Mouse (Mus musculus) Patski (cell line): ENCODE results near the gene Ctso. TPM values are rescaled to one million over a fixed set of nuclear protein-coding genes. Genes with fewer than 3 reads are reported as not detected.
A peak's percentile ranks its signal among the peaks of the same experiment; 100 is the strongest.

Source experiments
- ATAC-seq: fragments of 100-300 bp; one replicate; pipeline ENCODE4 v1.8.0; 2021
- CTCF ChIA-PET: fragments of 350-600 bp; sonication (Branson Sonifier 250); formaldehyde crosslinking; loops from one replicate; lab custom pipeline; 2022; ENCODE audit warnings: inconsistent platforms; lab: Charles Lee
- POLR2A ChIA-PET: fragments of 350-600 bp; sonication (Branson Sonifier 250); formaldehyde crosslinking; loops from one replicate; lab custom pipeline; 2022; ENCODE audit warnings: antibody characterized with exemption, inconsistent platforms; lab: Charles Lee
- DNase-seq: peaks from one replicate; pipeline ENCODE4 v3.0.0-alpha.2; 2011; ENCODE audit warnings: low read depth, low spot score
- H3K27me3 ChIP-seq: fragments of 371-371 bp; one replicate; pipeline ENCODE4 v1.5.1; 2021
- CTCF ChIP-seq: fragments of 100-300 bp; IDR thresholded peaks from one replicate; pipeline ENCODE4 v1.5.1; 2021
- in situ Hi-C: fragments of 300-500 bp; cut with MboI; formaldehyde crosslinking; loops from 3 replicates; pipeline ENCODE4 v1.11.1; 2018; ENCODE audit warnings: low pct_unique_long_range_greater_than_20kb, mixed read lengths
- polyA plus RNA-seq: library from polyadenylated mRNA; unstranded; gene quantifications from one replicate; pipeline ENCODE4 v1.2.3, GENCODE M21; 2021

The Ctso gene
- polyA plus RNA-seq, 1 experiment from 2014 or later = 18.5 TPM

DNA sequence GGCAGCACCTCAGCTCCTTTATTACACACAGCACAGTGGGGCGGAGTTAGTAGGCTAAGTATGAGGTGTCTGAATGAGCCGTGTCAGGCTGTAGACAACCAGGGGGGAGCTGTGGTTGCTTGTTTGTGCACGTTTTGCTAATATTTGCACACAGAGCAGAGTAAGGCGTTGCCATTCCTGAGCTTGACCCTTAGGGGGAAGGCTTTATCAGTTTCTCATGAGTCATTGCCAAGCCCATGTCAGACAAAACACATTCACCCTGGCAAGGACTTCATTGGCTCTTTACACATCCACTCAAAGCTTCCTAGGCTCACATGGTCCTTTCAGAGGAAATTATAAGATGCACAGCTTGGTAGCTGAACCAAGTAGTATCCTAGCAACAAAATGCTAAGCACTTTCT is 9.5 kb upstream of the Ctso start:
- in situ Hi-C loops = loop anchor here (10.0 kb wide), 1 partner anchor 438 kb away; no protein-coding TSS in a partner anchor
- POLR2A ChIA-PET = interaction anchor here (0.8 kb wide), 1 partner anchor 9 kb away, joined by 3 read pairs; no protein-coding TSS in a partner anchor
- DNase-seq (no peak), ATAC-seq (peak; percentile 31)
- peaks cover 38% of the 10 kb centered on the region for H3K27me3 ChIP-seq
- CTCF ChIA-PET = interaction anchor here (1.1 to 3.7 kb wide), 4 partner anchors 9 to 16 kb away, joined by 3 to 23 read pairs (median 12); partner anchors contain the start of gene Ctso
- TF ChIP-seq CTCF = no peak

DNA sequence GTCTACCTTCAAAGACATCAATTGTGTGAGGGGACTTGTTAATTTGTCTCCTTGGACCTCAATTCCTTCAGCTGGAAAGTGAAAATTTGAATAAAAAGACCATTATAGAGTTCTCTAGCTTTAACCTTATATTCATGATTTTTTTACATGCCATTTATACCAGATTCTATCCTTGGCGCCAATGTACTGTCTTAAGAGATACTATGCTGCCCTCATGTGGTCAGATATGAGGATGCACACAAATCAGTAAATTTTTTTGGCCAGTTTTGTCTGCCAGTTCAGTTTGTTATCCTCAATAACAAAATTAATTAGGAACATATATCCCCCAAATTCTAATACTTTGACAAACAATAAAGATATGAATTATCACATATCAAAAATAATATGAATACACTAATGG is 7.5 kb upstream of the Ctso start:
- DNase-seq (no peak), ATAC-seq (no peak)
- peaks cover 33% of the 10 kb centered on the region for H3K27me3 ChIP-seq
- ChIA-PET POLR2A (no interaction called here), CTCF (interaction anchor here (0.6 to 2.5 kb wide), 3 partner anchors 8 to 45 kb away, joined by 3 to 23 read pairs (median 3); no protein-coding TSS in a partner anchor)
- peak; percentile 75 for TF ChIP-seq CTCF
- in situ Hi-C loops = loop anchor here (5.0 to 10.0 kb wide), 4 partner anchors 143 to 963 kb away; partner anchors contain the start of gene Pdgfc

DNA sequence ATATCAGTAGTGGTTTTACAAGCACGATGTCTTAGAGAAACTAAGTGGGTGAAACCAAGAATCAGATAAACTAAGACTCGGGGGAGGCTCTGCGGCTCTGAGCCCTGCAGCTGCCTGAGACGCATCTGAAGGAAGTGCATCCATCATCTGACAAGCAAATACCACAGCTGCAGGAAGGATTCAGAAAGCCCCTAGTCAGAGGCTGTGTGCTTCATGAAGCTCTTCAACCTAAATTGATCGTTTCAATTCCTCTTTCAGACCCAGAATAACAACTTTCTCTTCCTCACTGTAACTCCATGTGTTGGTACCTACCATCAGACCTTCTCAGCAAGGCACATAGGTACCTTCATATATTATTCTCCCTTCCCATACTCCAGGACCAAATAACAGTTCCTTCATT is 6.5 kb upstream of the Ctso start:
- POLR2A ChIA-PET = no interaction called here
- in situ Hi-C loops = loop anchor here (5.0 to 10.0 kb wide), 4 partner anchors 144 to 964 kb away; partner anchors contain the start of gene Pdgfc
- TF ChIP-seq CTCF = no peak
- CTCF ChIA-PET = interaction anchor here (1.0 kb wide), 1 partner anchor 10 kb away, joined by 3 read pairs; no protein-coding TSS in a partner anchor
- DNase-seq (no peak), ATAC-seq (no peak)
- peaks cover 25% of the 10 kb centered on the region for H3K27me3 ChIP-seq

DNA sequence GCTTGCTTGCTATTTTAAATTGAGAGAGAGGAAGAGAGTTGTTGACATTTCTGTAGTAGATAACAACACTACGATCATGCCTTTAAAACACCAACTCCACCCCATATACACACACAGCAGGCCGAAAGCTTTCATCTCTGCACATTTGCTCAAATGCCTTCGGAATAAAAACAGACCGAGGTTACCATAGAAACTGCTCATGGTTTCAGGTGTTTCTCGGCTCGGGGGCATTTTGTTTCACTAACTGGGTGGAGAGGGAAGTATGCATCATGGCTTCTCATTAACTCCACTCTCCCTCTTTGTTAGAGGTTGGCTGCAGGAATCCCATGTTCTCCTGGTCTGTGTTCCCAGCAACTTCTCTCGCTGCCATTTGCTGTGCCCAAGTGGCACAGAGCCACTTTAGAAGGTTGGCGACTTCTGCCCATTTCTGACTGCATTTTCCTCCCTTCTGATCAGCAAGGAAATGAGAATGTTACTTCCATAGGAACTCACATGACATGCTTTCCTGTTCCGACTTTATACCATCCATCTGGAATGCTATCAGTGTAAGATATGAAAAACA is 5.6 kb upstream of the Ctso start:
- DNase-seq (no peak), ATAC-seq (no peak)
- H3K27me3 ChIP-seq = peaks cover 17% of the 10 kb centered on the region
- ChIA-PET POLR2A (no interaction called here), CTCF (no interaction called here)
- in situ Hi-C loops = loop anchor here (5.0 to 10.0 kb wide), 4 partner anchors 145 to 965 kb away; partner anchors contain the start of gene Pdgfc
- no peak for TF ChIP-seq CTCF

DNA sequence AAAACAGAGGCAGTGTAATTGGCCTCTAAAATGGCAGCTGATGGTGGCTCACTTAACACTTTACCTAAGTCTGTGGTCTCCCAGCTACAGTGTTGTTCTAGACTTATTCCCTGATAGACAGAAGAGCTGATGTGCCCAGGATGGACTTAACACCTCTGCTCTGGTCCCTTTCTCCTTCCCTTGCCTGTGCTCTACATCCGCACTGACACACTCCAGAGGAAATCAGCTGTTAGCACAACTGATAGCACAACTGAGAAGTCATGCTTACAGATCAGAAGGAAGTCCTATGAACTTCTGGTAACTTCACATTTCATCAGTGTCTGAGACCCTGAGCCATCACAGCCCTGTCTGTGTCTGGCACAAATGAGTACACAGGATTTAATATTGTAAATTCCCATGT is 3.3 kb upstream of the Ctso start:
- ChIA-PET POLR2A (no interaction called here), CTCF (no interaction called here)
- in situ Hi-C loops = loop anchor here (5.0 to 10.0 kb wide), 4 partner anchors 147 to 967 kb away; partner anchors contain the start of gene Pdgfc
- no peak for TF ChIP-seq CTCF
- ATAC-seq (no peak), DNase-seq (no peak)
- peaks cover 5% of the 10 kb centered on the region for H3K27me3 ChIP-seq

DNA sequence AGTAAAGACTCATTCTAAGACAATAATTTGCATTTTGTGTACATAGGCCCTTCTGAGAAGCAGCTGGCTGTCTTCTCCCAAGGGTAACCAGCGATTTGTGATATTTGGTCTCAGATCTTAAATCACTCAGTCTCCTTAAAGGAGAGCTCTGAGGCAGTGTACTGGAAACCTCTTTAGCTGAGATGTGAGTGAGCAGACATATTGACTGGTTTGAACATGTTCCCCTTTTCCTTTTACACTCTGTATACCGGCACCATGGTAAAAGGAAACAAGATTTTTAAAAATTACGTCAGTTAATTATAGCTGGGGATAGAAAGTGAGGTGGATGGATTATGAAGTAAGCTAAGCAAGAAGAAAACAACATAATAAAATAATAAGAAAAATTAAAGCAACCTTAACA is 706 bp upstream of the Ctso start:
- TF ChIP-seq CTCF = no peak
- ATAC-seq (no peak), DNase-seq (no peak)
- ChIA-PET POLR2A (interaction anchor here (0.6 kb wide), 1 partner anchor 1134 kb away, joined by 7 read pairs; no protein-coding TSS in a partner anchor), CTCF (interaction anchor here (1.0 to 5.0 kb wide), 10 partner anchors 9 to 971 kb away, joined by 3 to 35 read pairs (median 4); partner anchors contain the start of gene Tdo2)
- in situ Hi-C loops = no loop called here
- H3K27me3 ChIP-seq = no peaks in the 10 kb centered on the region

GRCm38 (mm10) chr3:81933348-81933747 is 947 bp downstream of the Ctso start:
- DNase-seq (no peak), ATAC-seq (no peak)
- ChIA-PET CTCF (interaction anchor here (1.0 to 5.0 kb wide), 15 partner anchors 9 to 973 kb away, joined by 3 to 35 read pairs (median 3); no protein-coding TSS in a partner anchor), POLR2A (no interaction called here)
- H3K27me3 ChIP-seq = no peaks in the 10 kb centered on the region
- in situ Hi-C loops = no loop called here
- TF ChIP-seq CTCF = no peak

GRCm38 (mm10) chr3:81938924-81939323 is 6.5 kb downstream of the Ctso start:
- no peaks in the 10 kb centered on the region for H3K27me3 ChIP-seq
- DNase-seq = no peak
- ChIA-PET CTCF (no interaction called here), POLR2A (interaction anchor here (0.6 kb wide), 1 partner anchor 29 kb away, joined by 6 read pairs; no protein-coding TSS in a partner anchor)
- TF ChIP-seq CTCF = no peak
- in situ Hi-C loops = no loop called here
- no peak for ATAC-seq

GRCm38 (mm10) chr3:81942341-81942740 is 9.9 kb downstream of the Ctso start:
- H3K27me3 ChIP-seq = no peaks in the 10 kb centered on the region
- no peak for DNase-seq
- ChIA-PET CTCF (interaction anchor here (0.7 to 3.3 kb wide), 2 partner anchors 10 to 804 kb away, joined by 3 to 16 read pairs; partner anchors contain the start of gene Ctso), POLR2A (no interaction called here)
- TF ChIP-seq CTCF = no peak
- no peak for ATAC-seq
- in situ Hi-C loops = no loop called here

DNA sequence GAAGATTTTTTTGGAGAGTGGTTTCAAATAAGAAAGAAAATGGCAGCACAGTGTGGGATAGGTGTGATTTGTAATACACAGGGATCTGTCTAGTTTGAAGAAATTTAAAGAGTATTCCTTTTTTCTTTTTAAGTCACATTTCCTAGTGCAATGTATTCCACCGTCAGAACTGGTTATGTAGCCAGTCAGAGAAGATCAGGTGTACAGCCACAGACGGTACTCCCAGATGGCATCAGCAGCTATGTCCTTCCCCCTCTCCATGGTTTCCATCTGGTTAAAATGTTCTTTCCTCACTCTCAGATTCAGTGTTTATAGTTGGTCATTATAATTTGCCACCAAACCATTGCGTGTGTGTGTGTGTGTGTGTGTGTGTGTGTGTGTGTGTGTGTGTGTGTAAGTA is 10.7 kb downstream of the Ctso start:
- POLR2A ChIA-PET = no interaction called here
- no peak for TF ChIP-seq CTCF
- H3K27me3 ChIP-seq = no peaks in the 10 kb centered on the region
- in situ Hi-C loops = no loop called here
- DNase-seq = no peak
- CTCF ChIA-PET = interaction anchor here (0.7 to 3.3 kb wide), 3 partner anchors 11 to 804 kb away, joined by 3 to 16 read pairs (median 3); partner anchors contain the start of gene Ctso
- no peak for ATAC-seq
